Mouse (Mus musculus) liver, embryonic 14.5 days (tissue): Measurements from ENCODE around the gene Slc38a1.
A peak's percentile ranks its signal among the peaks of the same experiment; 100 is the strongest.

Experiments
- CTCF ChIP-seq: IDR thresholded peaks from 2 replicates; pipeline ENCODE4 v1.5.1; 2016; ENCODE audit warnings: antibody characterized with exemption, low read depth, control low read depth
- EP300 ChIP-seq: IDR thresholded peaks from 2 replicates; pipeline ENCODE4 v1.6.1; 2016; ENCODE audit warnings: antibody characterized with exemption, low read depth

GRCm38 (mm10) chr15:96622376-96622775, 20.3 kb downstream of the Slc38a1 start:
- TF ChIP-seq CTCF: 0 out of 2 replicates have a peak, but pooled peaks have one; percentile 31
- no peak for TF ChIP-seq EP300
